Mouse (Mus musculus) midbrain, embryonic 16.5 days (tissue): ENCODE data around the gene Slc2a8. TPM values are rescaled to one million over a fixed set of nuclear protein-coding genes. Genes with fewer than 3 reads are reported as not detected.
A peak's percentile ranks its signal among the peaks of the same experiment; 100 is the strongest.

Experiments
- ATAC-seq: fragments of 200-750 bp; cut with Nextera tagmentation; 2 replicates; pipeline ENCODE4 v1.8.0; 2017; ENCODE audit warnings: moderate TSS enrichment
- H3K27ac ChIP-seq: fragments of 300-500 bp; sonication (generic); 2 replicates; pipeline ENCODE4 v1.5.1; 2014; ENCODE audit warnings: mild to moderate bottlenecking, low read length, mixed read lengths
- H3K27me3 ChIP-seq: fragments of 300-500 bp; sonication (generic); 2 replicates; pipeline ENCODE4 v1.6.1; 2014; ENCODE audit warnings: low read depth, low read length, mixed read lengths; ENCODE audit not compliant: control insufficient read depth, insufficient read depth
- H3K36me3 ChIP-seq: fragments of 300-500 bp; sonication (generic); 2 replicates; pipeline ENCODE4 v1.6.1; 2014; ENCODE audit warnings: mild to moderate bottlenecking, low read length, moderate library complexity, mixed read lengths; ENCODE audit not compliant: control insufficient read depth, insufficient read depth
- H3K4me1 ChIP-seq: fragments of 300-500 bp; sonication (generic); 2 replicates; pipeline ENCODE4 v1.6.1; 2014; ENCODE audit warnings: mild to moderate bottlenecking, low read length, mixed read lengths; ENCODE audit not compliant: control insufficient read depth, insufficient read depth
- H3K4me2 ChIP-seq: fragments of 300-500 bp; sonication (generic); 2 replicates; pipeline ENCODE4 v1.6.1; 2014; ENCODE audit warnings: mild to moderate bottlenecking, low read length, mixed read lengths
- H3K4me3 ChIP-seq: fragments of 300-500 bp; sonication (generic); 2 replicates; pipeline ENCODE4 v1.5.1; 2014; ENCODE audit warnings: low read depth, mild to moderate bottlenecking, low read length, moderate library complexity, mixed read lengths
- H3K9ac ChIP-seq: fragments of 300-500 bp; sonication (generic); 2 replicates; pipeline ENCODE4 v1.6.1; 2014; ENCODE audit warnings: low read depth, low read length, mixed read lengths
- H3K9me3 ChIP-seq: fragments of 300-500 bp; sonication (generic); replicated peaks from 2 replicates; pipeline ENCODE4 v1.6.1; 2014; ENCODE audit warnings: mild to moderate bottlenecking, low read length, mixed read lengths; ENCODE audit not compliant: control insufficient read depth, poor library complexity, severe bottlenecking
- WGBS: fragments of 180-500 bp; shearing (Covaris S2); extraction: QIAGEN DNeasy Blood & Tissue Kit; methylation state at CpG from one replicate; pipeline ENCODE4 v1.1.7; 2014; 5-methylcytosine and 5-hydroxymethylcytosine counted together
- polyA plus RNA-seq: library from polyadenylated mRNA; unstranded; fragments of >200 nt; fragmentation: Nextera tagmentation; extraction: Ambion mirVana; gene quantifications from 2 replicates; pipeline ENCODE4 v1.2.1, GENCODE M21; 2015

Gene Slc2a8
- polyA plus RNA-seq, 1 experiment from 2014 or later: 21.7 TPM

DNA sequence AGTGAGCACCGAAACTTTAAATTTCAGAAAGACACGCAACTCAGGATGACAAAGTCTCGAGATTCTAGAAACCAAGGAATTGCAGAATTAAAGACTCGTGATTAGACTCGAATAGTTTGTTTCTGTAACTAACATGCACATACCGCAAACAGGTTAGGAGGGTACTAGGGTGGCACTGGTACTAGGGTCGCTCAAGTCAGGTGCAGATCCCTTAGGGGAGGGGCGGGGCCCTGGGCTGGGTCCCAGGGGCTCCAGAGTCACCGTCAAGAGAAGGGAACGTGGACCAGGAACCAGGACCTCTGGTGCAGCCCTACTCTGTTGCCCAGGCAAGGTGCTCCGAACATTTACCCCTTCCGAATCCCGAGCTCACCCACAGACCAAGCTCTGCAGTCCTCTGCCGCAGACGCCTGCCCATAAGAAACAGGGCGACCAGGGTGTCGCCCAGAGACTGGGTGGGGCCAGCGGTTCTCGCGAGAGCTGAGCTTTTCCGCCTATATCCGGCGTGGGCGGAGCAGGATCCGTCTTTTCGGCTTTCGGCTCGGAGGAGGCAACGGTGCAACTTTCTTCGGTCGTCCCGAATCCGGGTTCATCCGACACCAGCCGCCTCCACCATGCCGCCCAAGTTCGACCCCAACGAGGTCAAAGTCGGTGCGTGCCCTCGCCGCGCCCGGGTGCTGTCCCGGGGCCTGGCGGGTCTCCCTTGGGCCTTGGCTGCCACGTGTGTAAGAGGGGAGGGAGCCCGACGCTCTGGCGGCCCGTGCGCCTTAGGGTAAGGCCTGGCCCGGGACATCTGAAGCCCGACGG lies 20.5 kb downstream of the Slc2a8 start, which contains the start of the genes Rpl12 and Lrsam1:
Gene Rpl12, plus strand, starts transcription at position 368 of the 804 bp plus-strand sequence.
Gene Lrsam1, minus strand, starts transcription at position 423 of the 804 bp plus-strand sequence.
- Histone ChIP-seq H3K27me3 (no peaks in the 10 kb centered on the region), H3K36me3 (peaks cover 12% of the 10 kb centered on the region; the same call in 1 of the 2 replicates), H3K4me2 (peak within 1 kb of the TSS; percentile 97), H3K4me3 (peak within 1 kb of the TSS; percentile 74), H3K9ac (peak within 1 kb of the TSS; percentile 90), H3K4me1 (peaks cover 25% of the 10 kb centered on the region), H3K9me3 (no peaks in the 10 kb centered on the region), H3K27ac (peak within 1 kb of the TSS; percentile 78)
- WGBS: 4% methylated on average over 54 of the region's 55 CpGs
- ATAC-seq: peak; percentile 95

DNA sequence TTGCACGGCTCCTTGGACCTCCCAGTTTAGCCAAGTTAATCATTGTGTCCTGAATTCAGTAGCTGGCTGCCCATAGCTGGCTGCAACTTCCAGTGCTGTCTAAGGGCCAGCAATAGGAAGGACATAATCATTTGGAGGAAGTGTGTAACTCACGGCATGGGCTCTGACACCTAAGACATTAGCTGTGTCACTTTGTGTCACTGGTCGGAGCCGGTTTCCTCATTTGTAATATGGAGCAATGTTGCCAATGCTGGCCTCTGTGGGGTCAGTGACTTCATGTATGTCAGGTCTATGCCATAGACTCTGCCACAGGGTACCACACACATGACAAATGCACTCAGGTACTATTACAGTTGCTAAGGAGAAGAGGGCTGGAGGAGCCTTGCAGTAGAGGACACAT lies 21.6 kb downstream of the Slc2a8 start:
- Histone ChIP-seq H3K4me2 (peak overlapping the region; percentile 97), H3K36me3 (peaks cover 13% of the 10 kb centered on the region; the same call in 1 of the 2 replicates)

GRCm38 (mm10) chr2:32957344-32957743 lies 24.5 kb downstream of the Slc2a8 start:
- no peak for ATAC-seq
- Histone ChIP-seq H3K4me2 (no peak overlapping the region), H3K4me3 (no peak overlapping the region), H3K9ac (no peak overlapping the region), H3K36me3 (peaks cover 21% of the 10 kb centered on the region), H3K9me3 (no peaks in the 10 kb centered on the region), H3K27ac (no peak overlapping the region), H3K4me1 (peaks cover 7% of the 10 kb centered on the region), H3K27me3 (no peaks in the 10 kb centered on the region)
- WGBS: 69% methylated on average over 8 of the region's 8 CpGs

More for the DNA sequence above, 21.6 kb downstream of the Slc2a8 start:
- Histone ChIP-seq H3K9ac (peak overlapping the region; percentile 90; the same call in 1 of the 2 replicates), H3K9me3 (no peaks in the 10 kb centered on the region), H3K27me3 (no peaks in the 10 kb centered on the region), H3K4me3 (no peak overlapping the region; the same call in 1 of the 2 replicates), H3K4me1 (peaks cover 20% of the 10 kb centered on the region), H3K27ac (no peak overlapping the region)
- WGBS: 94% methylated on average over 4 of the region's 4 CpGs
- peak; percentile 7; the same call in 1 of the 2 replicates for ATAC-seq

- Histone ChIP-seq H3K4me2 (no peak overlapping the region), H3K9me3 (no peaks in the 10 kb centered on the region), H3K4me3 (no peak overlapping the region), H3K4me1 (no peaks in the 10 kb centered on the region), H3K27me3 (no peaks in the 10 kb centered on the region), H3K9ac (no peak overlapping the region), H3K36me3 (peaks cover 26% of the 10 kb centered on the region), H3K27ac (no peak overlapping the region)
- WGBS: 91% methylated on average over 2 of the region's 2 CpGs
- no peak for ATAC-seq
Observed at GRCm38 (mm10) chr2:32954581-32954980, 27.3 kb downstream of the Slc2a8 start.

- no peaks in the 10 kb centered on the region for H3K4me1 ChIP-seq
- peaks cover 30% of the 10 kb centered on the region for H3K36me3 ChIP-seq
- ATAC-seq: no peak
- H3K9me3 ChIP-seq: no peaks in the 10 kb centered on the region
- no peak overlapping the region for H3K9ac ChIP-seq
- no peaks in the 10 kb centered on the region for H3K27me3 ChIP-seq
- H3K27ac ChIP-seq: no peak overlapping the region
- no peak overlapping the region for H3K4me2 ChIP-seq
- 92% methylated on average over 11 of the region's 11 CpGs for WGBS
- no peak overlapping the region for H3K4me3 ChIP-seq
Observed at GRCm38 (mm10) chr2:32947454-32947853, 34.4 kb downstream of the Slc2a8 start.

- H3K4me3 ChIP-seq: no peak overlapping the region
- H3K27me3 ChIP-seq: no peaks in the 10 kb centered on the region
- H3K36me3 ChIP-seq: peaks cover 39% of the 10 kb centered on the region
- H3K9ac ChIP-seq: no peak overlapping the region
- H3K9me3 ChIP-seq: no peaks in the 10 kb centered on the region
- 98% methylated on average over 4 of the region's 4 CpGs for WGBS
- no peak overlapping the region for H3K27ac ChIP-seq
- no peak overlapping the region for H3K4me2 ChIP-seq
- no peak for ATAC-seq
- no peaks in the 10 kb centered on the region for H3K4me1 ChIP-seq
Observed at GRCm38 (mm10) chr2:32940483-32940882, 41.4 kb downstream of the Slc2a8 start.

DNA sequence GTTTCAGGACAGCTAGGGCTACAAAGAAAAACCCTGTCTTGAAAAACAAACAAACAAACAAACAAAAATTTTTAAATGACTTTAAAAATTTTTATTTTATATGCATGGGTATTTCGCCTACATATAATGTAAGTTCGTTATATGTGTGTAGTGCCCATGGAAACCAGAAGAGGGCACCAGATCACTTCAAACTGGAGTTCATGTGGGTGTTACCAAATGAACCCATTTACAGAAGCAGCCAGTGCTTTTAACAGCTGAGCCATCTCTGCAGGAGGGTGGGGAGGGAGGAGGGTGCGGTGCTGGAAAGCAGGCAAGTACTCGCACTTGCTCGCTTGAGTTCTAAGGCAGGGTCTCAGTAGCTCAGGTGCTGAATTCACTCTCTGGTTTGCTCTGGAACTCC lies 42.5 kb downstream of the Slc2a8 start:
- no peak for ATAC-seq
- H3K36me3 ChIP-seq: peaks cover 37% of the 10 kb centered on the region
- 69% methylated on average over 5 of the region's 5 CpGs for WGBS

GRCm38 (mm10) chr2:32938741-32939140 lies 43.1 kb downstream of the Slc2a8 start:
- ATAC-seq: no peak
- H3K4me1 ChIP-seq: no peaks in the 10 kb centered on the region
- no peaks in the 10 kb centered on the region for H3K9me3 ChIP-seq
- 97% methylated on average over 5 of the region's 5 CpGs for WGBS
- no peak overlapping the region for H3K27ac ChIP-seq
- H3K4me3 ChIP-seq: no peak overlapping the region
- no peak overlapping the region for H3K9ac ChIP-seq
- no peak overlapping the region for H3K4me2 ChIP-seq
- no peaks in the 10 kb centered on the region for H3K27me3 ChIP-seq
- peaks cover 37% of the 10 kb centered on the region for H3K36me3 ChIP-seq

More for the DNA sequence above, 42.5 kb downstream of the Slc2a8 start:
- no peaks in the 10 kb centered on the region for H3K4me1 ChIP-seq
- no peak overlapping the region for H3K9ac ChIP-seq
- H3K27me3 ChIP-seq: no peaks in the 10 kb centered on the region
- no peak overlapping the region for H3K4me3 ChIP-seq
- H3K4me2 ChIP-seq: no peak overlapping the region
- H3K27ac ChIP-seq: no peak overlapping the region
- no peaks in the 10 kb centered on the region for H3K9me3 ChIP-seq

- peaks cover 6% of the 10 kb centered on the region for H3K36me3 ChIP-seq
- no peak for ATAC-seq
Observed at GRCm38 (mm10) chr2:32931730-32932129, 50.2 kb downstream of the Slc2a8 start.

More at GRCm38 (mm10) chr2:32931730-32932129, 50.2 kb downstream of the Slc2a8 start:
- H3K4me2 ChIP-seq: no peak overlapping the region
- no peak overlapping the region for H3K4me3 ChIP-seq
- H3K4me1 ChIP-seq: no peaks in the 10 kb centered on the region
- 83% methylated on average over 7 of the region's 7 CpGs for WGBS
- no peaks in the 10 kb centered on the region for H3K9me3 ChIP-seq
- no peak overlapping the region for H3K27ac ChIP-seq
- no peak overlapping the region for H3K9ac ChIP-seq
- H3K27me3 ChIP-seq: no peaks in the 10 kb centered on the region
